Mouse (Mus musculus) heart, postnatal 25 days (tissue): ENCODE measurements around the gene Krtap4-13. TPM values are rescaled to one million over a fixed set of nuclear protein-coding genes. Genes with fewer than 3 reads are reported as not detected.
"Not testable (repeated sequence)": the region's sequence is repeated elsewhere in the genome, so short reads cannot be mapped to it uniquely, and the experiment has no call there.

ENCODE experiments used
- DNase-seq: peaks from one replicate; pipeline ENCODE4 v3.0.0; 2022; ENCODE audit warnings: low spot score
- intact Hi-C: fragments of 180-260 bp; cut with DNase I; formaldehyde crosslinking; loops from one replicate; pipeline ENCODE4 v1.15.1; 2025
- total RNA-seq, 2 experiments: library from RNA; stranded (reverse); gene quantifications; 2 replicates each; pipeline ENCODE4 v1.2.3; 2021

The Krtap4-13 gene
- total RNA-seq: not detected

GRCm38 (mm10) chr11:99809792-99810191 lies at the start of gene Krtap4-13:
Krtap4-13 (minus strand) TSS chr11:99809892.
- intact Hi-C loops, DNase-seq: not testable (repeated sequence)

DNA sequence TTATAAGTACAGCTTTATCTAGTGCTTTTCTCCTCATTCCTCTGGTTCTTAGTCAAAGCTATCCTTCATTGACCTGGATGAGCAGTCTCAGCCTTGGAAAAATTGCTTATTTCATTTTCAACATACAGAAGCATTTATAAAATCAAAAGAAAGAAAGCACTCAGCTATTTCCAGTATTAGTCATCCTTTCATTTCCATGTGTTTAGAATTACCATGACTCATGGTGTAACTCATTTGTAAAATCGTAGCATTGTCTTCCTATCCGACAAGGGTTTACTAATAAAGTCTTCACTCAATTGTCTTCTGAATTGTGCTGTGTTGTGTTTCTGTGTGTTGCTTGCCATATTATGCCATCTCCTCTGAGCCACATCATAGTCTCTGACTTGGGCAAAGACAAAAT lies 49.1 kb upstream of the Krtap4-13 start:
- DNase-seq: no peak
- intact Hi-C loops: no loop called here

GRCm38 (mm10) chr11:99857617-99858016 lies 47.9 kb upstream of the Krtap4-13 start, which contains the start of gene Gm11568:
Gm11568 (plus strand) TSS chr11:99857917.
- no peak for DNase-seq
- intact Hi-C loops: no loop called here

- no peak for DNase-seq
- intact Hi-C loops: no loop called here
These were observed 44.4 kb upstream of the Krtap4-13 start for GRCm38 (mm10) chr11:99854121-99854520.

DNA sequence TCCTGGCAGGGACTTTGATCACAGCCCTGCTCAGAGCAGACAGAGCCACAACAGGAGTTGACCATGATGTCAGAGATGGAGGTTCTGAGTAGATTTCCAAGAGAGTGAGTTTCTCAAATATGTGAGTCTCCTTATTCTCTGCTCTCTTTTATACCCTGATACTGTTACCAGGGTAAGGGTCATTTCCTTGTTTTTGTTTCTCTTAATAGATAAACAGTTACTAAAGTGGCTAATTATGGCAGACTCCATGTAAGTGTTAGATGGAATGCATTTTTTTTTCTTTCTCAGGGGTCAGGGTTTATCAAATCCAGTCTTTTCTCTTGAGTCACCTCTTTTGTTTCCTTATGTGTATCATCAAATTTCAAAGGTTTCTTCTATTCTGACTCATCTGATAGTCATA lies 41.8 kb upstream of the Krtap4-13 start, which contains the start of gene Krtap4-16:
Gene Krtap4-16, minus strand, starts transcription at position 101 of the 400 bp plus-strand sequence.
- intact Hi-C loops: no loop called here
- no peak for DNase-seq

DNA sequence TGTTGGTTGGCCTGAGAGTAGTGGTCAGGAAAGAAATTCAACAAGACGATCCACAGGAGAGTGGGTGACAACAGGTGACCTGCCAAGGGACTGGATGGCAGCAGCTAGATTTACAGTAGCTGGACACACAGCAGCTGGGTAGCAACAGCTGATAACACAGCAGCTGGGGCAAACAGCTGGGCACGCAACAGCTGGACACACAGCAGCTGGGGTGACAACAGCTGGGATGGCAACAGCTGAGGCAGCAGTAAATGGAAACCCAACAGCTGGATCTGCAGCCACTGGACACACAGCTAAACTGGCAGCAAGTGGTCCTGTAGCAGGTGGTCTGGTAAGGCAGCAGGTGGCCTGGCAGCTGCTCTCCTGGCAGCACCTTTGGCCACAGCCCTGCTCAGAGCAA lies 37.1 kb upstream of the Krtap4-13 start:
- DNase-seq: no peak
- intact Hi-C loops: no loop called here

DNA sequence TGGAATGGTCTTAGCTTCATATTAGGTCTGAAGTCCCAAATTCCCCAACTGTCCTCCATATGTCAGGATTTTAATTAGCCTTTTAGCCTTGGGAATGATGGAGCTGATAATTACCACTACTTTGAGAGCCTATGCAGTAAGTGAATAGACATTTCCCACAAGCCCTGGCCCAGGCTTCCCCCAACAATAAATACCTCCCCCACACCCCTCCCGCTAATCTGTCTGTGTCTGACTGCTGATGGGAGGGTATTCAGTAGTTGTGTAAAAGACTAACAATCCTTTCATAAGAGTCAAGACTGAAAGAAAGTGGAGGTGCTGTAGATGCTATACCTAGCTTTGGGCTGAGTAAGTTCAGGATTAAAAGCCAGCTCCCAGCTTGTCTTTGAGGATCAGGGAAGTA lies 32.5 kb upstream of the Krtap4-13 start:
- intact Hi-C loops: no loop called here
- DNase-seq: no peak

- intact Hi-C loops: no loop called here
- no peak for DNase-seq
These were observed 28.3 kb upstream of the Krtap4-13 start, which contains the start of gene 2300003K06Rik for GRCm38 (mm10) chr11:99837966-99838365. 2300003K06Rik (minus strand) TSS chr11:99838066.

- DNase-seq, intact Hi-C loops: not testable (repeated sequence)
These were observed 5.9 kb upstream of the Krtap4-13 start, which contains the start of gene Gm11564 for GRCm38 (mm10) chr11:99815566-99815965. Gm11564 (minus strand) TSS chr11:99815666.

DNA sequence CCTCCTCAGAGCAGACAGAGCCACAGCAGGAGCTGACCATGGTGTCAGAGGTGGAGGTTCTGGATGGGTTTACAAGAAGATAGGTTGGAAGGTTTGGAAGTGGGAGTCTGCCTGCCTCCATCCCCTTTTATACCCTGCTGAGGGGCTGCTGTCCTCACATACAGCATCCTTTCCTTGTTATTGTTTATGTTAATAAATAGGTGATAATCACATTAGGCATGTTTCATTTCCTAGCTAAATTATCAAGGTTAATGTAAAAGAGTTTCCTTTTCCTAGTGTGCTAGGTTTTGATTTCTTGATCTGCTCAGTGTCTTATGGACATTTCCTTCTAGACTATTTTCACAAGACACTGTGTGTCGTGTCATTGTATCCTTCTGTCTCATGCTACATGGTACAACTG lies 5.3 kb downstream of the Krtap4-13 start, which contains the start of gene Gm11554:
Gene Gm11554, minus strand, starts transcription at position 101 of the 400 bp plus-strand sequence.
- DNase-seq, intact Hi-C loops: not testable (repeated sequence)

- intact Hi-C loops: not testable (repeated sequence)
These were observed 10.9 kb downstream of the Krtap4-13 start, which contains the start of gene Gm11569 for GRCm38 (mm10) chr11:99798832-99799231. Gm11569 (minus strand) TSS chr11:99798932.

DNA sequence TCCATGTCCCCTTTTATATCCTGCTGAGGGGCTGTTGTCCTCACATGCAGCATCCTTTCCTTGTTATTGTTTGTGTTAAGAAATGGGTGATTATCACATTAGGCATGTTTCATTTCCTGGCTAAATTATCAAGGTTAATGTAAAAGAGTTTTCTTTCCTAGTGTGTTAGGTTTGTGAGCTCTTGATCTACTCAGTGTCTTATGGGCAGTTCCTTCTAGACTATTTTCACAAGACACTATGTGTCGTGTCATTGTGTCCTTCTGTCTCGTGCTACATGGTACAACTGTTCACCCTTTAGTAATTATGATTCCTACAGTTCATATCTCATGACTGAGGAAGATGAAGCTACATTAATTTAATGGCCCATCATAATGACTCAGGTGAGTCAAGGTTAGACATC lies 16.3 kb downstream of the Krtap4-13 start, which contains the start of gene Gm11596:
Gene Gm11596, minus strand, starts transcription at position 101 of the 400 bp plus-strand sequence.
- intact Hi-C loops: no loop called here

More at GRCm38 (mm10) chr11:99798832-99799231, 10.9 kb downstream of the Krtap4-13 start, which contains the start of gene Gm11569:
- DNase-seq: not testable (repeated sequence)

DNA sequence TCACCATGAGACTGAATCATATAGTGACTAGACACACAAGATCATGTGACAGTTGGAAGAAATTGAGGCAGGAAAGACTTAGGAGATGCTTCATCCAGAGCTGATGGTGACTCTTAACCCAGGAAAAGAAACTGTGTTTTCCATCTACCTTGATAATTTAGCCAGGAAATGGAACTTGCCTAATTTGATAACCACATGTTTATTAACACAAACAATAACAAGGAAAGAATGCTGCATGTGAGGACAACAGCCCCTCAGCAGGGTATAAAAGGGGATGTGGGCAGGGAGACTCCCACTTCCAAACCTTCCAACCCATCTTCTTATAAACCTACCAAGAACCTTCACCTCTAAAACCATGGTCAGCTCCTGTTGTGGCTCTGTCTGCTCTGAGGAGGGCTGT lies 24.8 kb downstream of the Krtap4-13 start, which contains the start of gene Krtap4-9:
Gene Krtap4-9, plus strand, starts transcription at position 301 of the 400 bp plus-strand sequence.
- intact Hi-C loops, DNase-seq: not testable (repeated sequence)

More for the DNA sequence above, 16.3 kb downstream of the Krtap4-13 start, which contains the start of gene Gm11596:
- no peak for DNase-seq

DNA sequence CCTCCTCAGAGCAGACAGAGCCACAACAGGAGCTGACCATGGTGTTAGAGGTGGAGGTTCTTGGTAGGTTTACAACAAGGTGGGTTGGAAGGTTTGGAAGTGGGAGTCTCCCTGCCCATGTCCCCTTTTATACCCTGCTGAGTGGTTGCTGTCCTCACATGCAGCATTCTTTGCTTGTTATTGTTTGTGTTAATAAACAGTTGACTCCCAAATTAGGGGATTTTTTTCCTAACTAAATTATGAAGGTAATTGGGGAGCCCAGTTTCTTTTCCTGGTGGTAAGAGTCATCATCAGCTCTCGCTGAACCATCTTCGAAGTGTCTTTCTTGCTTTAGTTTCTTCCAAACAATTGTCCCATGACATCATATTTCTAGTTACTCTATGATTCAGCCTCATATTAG lies 29.1 kb downstream of the Krtap4-13 start, which contains the start of gene Krtap4-8:
Gene Krtap4-8, minus strand, starts transcription at position 101 of the 400 bp plus-strand sequence.
- intact Hi-C loops: no loop called here
- DNase-seq: no peak

- DNase-seq: no peak
- intact Hi-C loops: no loop called here
These were observed 31.3 kb downstream of the Krtap4-13 start for GRCm38 (mm10) chr11:99778401-99778800.

DNA sequence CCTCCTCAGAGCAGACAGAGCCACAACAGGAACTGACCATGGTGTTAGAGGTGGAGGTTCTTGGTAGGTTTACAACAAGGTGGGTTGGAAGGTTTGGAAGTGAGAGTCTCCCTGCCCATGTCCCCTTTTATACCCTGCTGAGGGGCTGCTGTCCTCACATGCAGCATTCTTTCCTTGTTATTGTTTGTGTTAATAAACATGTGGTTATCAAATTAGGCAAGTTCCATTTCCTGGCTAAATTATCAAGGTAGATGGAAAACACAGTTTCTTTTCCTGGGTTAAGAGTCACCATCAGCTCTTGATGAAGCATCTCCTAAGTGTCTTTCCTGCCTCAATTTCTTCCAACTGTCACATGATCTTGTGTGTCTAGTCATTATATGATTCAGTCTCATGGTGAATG lies 36.9 kb downstream of the Krtap4-13 start, which contains the start of gene Gm11595:
Gene Gm11595, minus strand, starts transcription at position 101 of the 400 bp plus-strand sequence.
- DNase-seq, intact Hi-C loops: not testable (repeated sequence)

DNA sequence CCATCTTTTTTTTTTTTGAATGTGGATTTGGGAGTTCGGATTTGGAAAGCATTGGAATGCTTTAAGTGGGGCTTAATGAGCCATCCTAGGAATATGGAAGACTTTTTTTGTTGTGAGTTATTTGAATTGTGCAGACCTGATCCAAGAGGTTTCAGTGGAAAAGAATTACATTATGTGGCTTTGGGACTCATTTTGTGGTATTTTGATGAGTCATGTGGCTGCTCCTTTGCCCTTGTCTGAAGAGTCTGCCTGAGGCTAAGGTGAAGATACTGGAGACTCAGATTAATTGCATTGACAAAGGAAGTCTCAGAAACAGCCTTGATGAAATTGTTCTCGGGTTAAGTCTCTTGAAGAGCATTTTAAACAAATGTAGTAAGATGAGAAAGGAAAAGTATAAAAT lies 41.3 kb downstream of the Krtap4-13 start:
- DNase-seq: no peak
- intact Hi-C loops: no loop called here
